Mouse (Mus musculus): ENCODE measurements around the gene Lrfn1. TPM values are rescaled to one million over a fixed set of nuclear protein-coding genes. Genes with fewer than 3 reads are reported as not detected.

Gene Lrfn1
- polyA plus RNA-seq, 1 experiment from 2014 or later = 0.12 TPM

- H3K27ac ChIP-seq (ENCODE audit: low read depth) = no peak overlapping the region
- WGBS (ENCODE audit: insufficient replicate concordance) = 72% methylated on average over 5 of the region's 5 CpGs
- no peak overlapping the region for H3K4me2 ChIP-seq (ENCODE audit: low read depth, low read length)
- H3K4me3 ChIP-seq (ENCODE audit: low read depth, low read length) = no peak overlapping the region
- H3K36me3 ChIP-seq (replicated peaks; ENCODE audit: insufficient read depth, low read length) = no peaks in the 10 kb centered on the region
- no peaks in the 10 kb centered on the region for H3K4me1 ChIP-seq (ENCODE audit: insufficient read depth)
- H3K9ac ChIP-seq (replicated peaks) = no peak overlapping the region
- no peaks in the 10 kb centered on the region for H3K27me3 ChIP-seq (ENCODE audit: insufficient read depth, low read length)
- TF ChIP-seq EP300 (IDR thresholded peaks at IDR 0.05; ENCODE audit: low read depth) (no peak), CTCF (IDR thresholded peaks at IDR 0.05; ENCODE audit: low read depth) (no peak)
- H3K9me3 ChIP-seq (ENCODE audit: low read length) = no peaks in the 10 kb centered on the region
- no peak for DNase-seq
- ATAC-seq = no peak
Measured at GRCm38 (mm10) chr7:28460361-28460760, 8.6 kb downstream of the Lrfn1 start.

DNA sequence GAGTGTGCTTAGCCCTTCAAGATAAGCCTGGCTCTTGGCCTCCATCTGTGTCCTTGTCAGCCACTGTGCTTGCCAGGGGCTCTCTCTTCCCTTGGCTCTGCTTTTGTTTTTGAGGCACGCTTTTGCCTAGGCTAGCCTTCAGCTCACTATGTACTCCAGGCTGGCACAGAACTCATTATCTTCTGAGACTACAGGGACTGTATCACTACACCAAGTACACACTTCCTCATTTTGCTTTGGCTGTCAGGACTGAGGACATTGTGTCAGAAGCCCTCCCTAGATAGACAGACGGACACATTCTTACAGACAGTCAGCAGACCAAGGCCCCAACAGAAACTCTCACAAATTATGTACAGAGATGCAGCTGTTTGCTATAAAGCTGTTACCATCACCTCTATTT, 11.0 kb downstream of the Lrfn1 start:
- ATAC-seq (no peak), DNase-seq (no peak)
- Histone ChIP-seq H3K4me1 (ENCODE audit: insufficient read depth) (peaks cover 10% of the 10 kb centered on the region), H3K4me3 (ENCODE audit: low read depth, low read length) (no peak overlapping the region), H3K9me3 (ENCODE audit: low read length) (no peaks in the 10 kb centered on the region), H3K27ac (ENCODE audit: low read depth) (no peak overlapping the region), H3K27me3 (ENCODE audit: insufficient read depth, low read length) (peaks cover 12% of the 10 kb centered on the region), H3K4me2 (ENCODE audit: low read depth, low read length) (no peak overlapping the region), H3K9ac (replicated peaks) (no peak overlapping the region), H3K36me3 (replicated peaks; ENCODE audit: insufficient read depth, low read length) (no peaks in the 10 kb centered on the region)
- no peak for TF ChIP-seq CTCF (IDR thresholded peaks at IDR 0.05; ENCODE audit: low read depth)
- no peak for TF ChIP-seq EP300 (IDR thresholded peaks at IDR 0.05; ENCODE audit: low read depth)
- 62% methylated on average over 2 of the region's 2 CpGs for WGBS (ENCODE audit: insufficient replicate concordance)

DNA sequence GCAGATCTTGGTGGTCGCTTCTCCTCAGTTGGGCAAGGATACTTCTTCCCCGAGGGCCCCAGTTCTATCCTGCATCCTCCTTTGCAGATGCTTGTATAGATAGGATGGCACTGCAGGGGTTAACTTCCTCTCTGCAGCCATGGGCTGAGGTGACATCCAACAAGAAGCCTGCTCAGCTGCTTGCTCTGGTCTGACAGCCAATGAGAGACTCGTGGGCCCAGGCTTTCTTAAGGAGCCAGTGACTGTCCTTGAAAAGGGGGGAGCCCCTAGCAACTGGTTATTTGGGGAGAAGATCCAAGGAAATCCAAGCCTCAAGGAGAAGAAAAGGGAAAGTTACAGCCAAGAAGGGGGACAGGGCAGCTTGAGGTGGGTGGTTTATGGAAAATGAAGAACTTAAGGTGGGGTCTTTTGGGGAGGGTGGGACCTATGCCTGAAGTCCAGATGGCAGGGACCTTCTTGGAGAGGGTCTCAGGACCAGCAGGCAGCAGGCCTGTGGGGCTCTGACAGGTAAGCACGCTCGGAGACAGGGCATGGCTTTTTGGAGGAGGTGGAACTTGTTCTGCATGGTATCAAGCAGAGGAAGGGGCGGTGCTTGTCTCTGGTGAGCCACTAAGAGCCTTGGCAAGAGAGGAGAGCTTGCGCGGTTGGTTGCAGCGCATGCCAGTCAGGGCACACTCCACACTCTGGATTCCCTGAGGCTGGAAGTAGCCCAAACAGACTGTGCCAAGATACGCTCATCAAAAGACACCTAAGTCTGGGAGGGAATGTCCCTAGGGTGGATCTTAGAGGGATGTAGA, 12.8 kb downstream of the Lrfn1 start:
- ATAC-seq = peak; percentile 62; the same call in 1 of the 2 replicates
- Histone ChIP-seq H3K4me2 (ENCODE audit: low read depth, low read length) (no peak overlapping the region), H3K27ac (ENCODE audit: low read depth) (no peak overlapping the region), H3K27me3 (ENCODE audit: insufficient read depth, low read length) (peaks cover 17% of the 10 kb centered on the region), H3K4me3 (ENCODE audit: low read depth, low read length) (no peak overlapping the region), H3K4me1 (ENCODE audit: insufficient read depth) (peaks cover 10% of the 10 kb centered on the region), H3K9ac (replicated peaks) (no peak overlapping the region), H3K36me3 (replicated peaks; ENCODE audit: insufficient read depth, low read length) (no peaks in the 10 kb centered on the region), H3K9me3 (ENCODE audit: low read length) (no peaks in the 10 kb centered on the region)
- 53% methylated on average over 10 of the region's 10 CpGs for WGBS (ENCODE audit: insufficient replicate concordance)
- TF ChIP-seq EP300 (IDR thresholded peaks at IDR 0.05; ENCODE audit: low read depth) (no peak), CTCF (IDR thresholded peaks at IDR 0.05; ENCODE audit: low read depth) (no peak)
- peak; percentile 59 for DNase-seq

DNA sequence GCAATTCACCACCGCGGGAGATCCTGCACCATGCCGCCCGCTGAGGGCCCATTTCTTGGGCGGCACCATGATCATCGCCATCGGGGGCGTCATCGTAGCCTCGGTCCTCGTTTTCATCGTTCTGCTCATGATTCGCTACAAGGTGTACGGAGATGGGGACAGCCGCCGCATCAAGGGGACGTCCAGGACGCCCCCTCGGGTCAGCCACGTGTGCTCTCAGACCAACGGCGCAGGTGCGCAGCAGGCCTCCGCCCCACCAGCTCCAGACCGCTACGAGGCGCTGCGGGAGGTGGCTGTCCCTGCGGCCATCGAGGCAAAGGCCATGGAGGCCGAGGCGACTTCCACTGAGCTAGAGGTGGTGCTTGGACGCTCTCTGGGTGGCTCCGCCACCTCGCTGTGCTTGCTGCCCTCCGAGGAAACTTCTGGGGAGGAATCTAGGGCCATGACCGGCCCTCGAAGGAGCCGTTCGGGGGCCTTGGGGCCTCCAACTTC, 15.0 kb downstream of the Lrfn1 start:
- no peak for TF ChIP-seq EP300 (IDR thresholded peaks at IDR 0.05; ENCODE audit: low read depth)
- TF ChIP-seq CTCF (IDR thresholded peaks at IDR 0.05; ENCODE audit: low read depth) = no peak
- peak overlapping the region; percentile 48 for H3K4me3 ChIP-seq (ENCODE audit: low read depth, low read length)
- 0 out of 2 replicates have a peak, but pooled peaks have one; percentile 51 for ATAC-seq

GRCm38 (mm10) chr7:28467213-28467751, 15.5 kb downstream of the Lrfn1 start:
- Histone ChIP-seq H3K36me3 (replicated peaks; ENCODE audit: insufficient read depth, low read length) (no peaks in the 10 kb centered on the region), H3K4me3 (ENCODE audit: low read depth, low read length) (peak overlapping the region; percentile 48), H3K9ac (replicated peaks) (peak overlapping the region; percentile 50), H3K27ac (ENCODE audit: low read depth) (no peak overlapping the region), H3K27me3 (ENCODE audit: insufficient read depth, low read length) (peaks cover 17% of the 10 kb centered on the region), H3K4me2 (ENCODE audit: low read depth, low read length) (peak overlapping the region; percentile 81), H3K9me3 (ENCODE audit: low read length) (no peaks in the 10 kb centered on the region), H3K4me1 (ENCODE audit: insufficient read depth) (peaks cover 13% of the 10 kb centered on the region)
- ATAC-seq (peak; percentile 77), DNase-seq (peak; percentile 71)
- TF ChIP-seq EP300 (IDR thresholded peaks at IDR 0.05; ENCODE audit: low read depth) = no peak
- TF ChIP-seq CTCF (IDR thresholded peaks at IDR 0.05; ENCODE audit: low read depth) = no peak
- 4% methylated on average over 50 of the region's 63 CpGs for WGBS (ENCODE audit: insufficient replicate concordance)

More for the DNA sequence above, 15.0 kb downstream of the Lrfn1 start:
- Histone ChIP-seq H3K27ac (ENCODE audit: low read depth) (no peak overlapping the region), H3K9me3 (ENCODE audit: low read length) (no peaks in the 10 kb centered on the region), H3K4me2 (ENCODE audit: low read depth, low read length) (peak overlapping the region; percentile 81), H3K4me1 (ENCODE audit: insufficient read depth) (peaks cover 13% of the 10 kb centered on the region), H3K27me3 (ENCODE audit: insufficient read depth, low read length) (peaks cover 17% of the 10 kb centered on the region), H3K36me3 (replicated peaks; ENCODE audit: insufficient read depth, low read length) (no peaks in the 10 kb centered on the region), H3K9ac (replicated peaks) (peak overlapping the region; percentile 50)
- WGBS (ENCODE audit: insufficient replicate concordance) = 65% methylated on average over 38 of the region's 40 CpGs
- no peak for DNase-seq

DNA sequence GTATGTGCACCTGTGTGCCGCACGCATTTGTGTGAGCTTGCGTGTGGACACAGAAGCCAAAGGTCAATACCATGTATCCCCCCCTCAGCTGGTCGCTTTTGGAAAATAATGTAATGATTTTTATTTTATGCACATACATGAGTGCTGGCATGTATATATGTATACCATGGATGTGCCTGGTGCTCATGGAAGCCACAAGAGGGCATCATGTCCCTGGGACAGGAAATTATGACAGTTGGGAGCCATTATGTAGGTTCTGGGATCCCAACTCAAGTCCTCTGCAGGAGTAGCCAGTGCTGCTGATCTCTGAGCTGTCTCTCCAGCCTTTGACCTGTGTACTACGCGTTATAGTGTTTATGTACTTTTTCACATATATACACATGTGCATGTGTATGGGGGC, 24.4 kb downstream of the Lrfn1 start:
- H3K36me3 ChIP-seq (replicated peaks; ENCODE audit: insufficient read depth, low read length) = no peaks in the 10 kb centered on the region
- H3K27me3 ChIP-seq (ENCODE audit: insufficient read depth, low read length) = no peaks in the 10 kb centered on the region
- no peaks in the 10 kb centered on the region for H3K4me1 ChIP-seq (ENCODE audit: insufficient read depth)
- DNase-seq (no peak), ATAC-seq (no peak)
- TF ChIP-seq CTCF (IDR thresholded peaks at IDR 0.05; ENCODE audit: low read depth) (0 out of 2 replicates have a peak, but pooled peaks have one; percentile 18), EP300 (IDR thresholded peaks at IDR 0.05; ENCODE audit: low read depth) (no peak)
- no peak overlapping the region for H3K4me3 ChIP-seq (ENCODE audit: low read depth, low read length)
- no peaks in the 10 kb centered on the region for H3K9me3 ChIP-seq (ENCODE audit: low read length)
- no peak overlapping the region for H3K9ac ChIP-seq (replicated peaks)
- H3K4me2 ChIP-seq (ENCODE audit: low read depth, low read length) = no peak overlapping the region
- 82% methylated on average over 6 of the region's 6 CpGs for WGBS (ENCODE audit: insufficient replicate concordance)
- no peak overlapping the region for H3K27ac ChIP-seq (ENCODE audit: low read depth)

All from liver, postnatal 0 days (tissue).